Mouse (Mus musculus): Measurements from ENCODE around the gene Gm2832.
"Not testable (repeated sequence)": the region's sequence is repeated elsewhere in the genome, so short reads cannot be mapped to it uniquely, and the experiment has no call there.

Gm2832 gene

GRCm38 (mm10) chr14:41278505-41278904 lies at the start of gene Gm2832:
Gene Gm2832, plus strand, starts transcription at chr14:41278805.
- not testable (repeated sequence) for DNase-seq (ENCODE audit: low spot score)

GRCm38 (mm10) chr14:41263296-41263695 lies 15.3 kb upstream of the Gm2832 start:
- DNase-seq (ENCODE audit: low spot score), result peak; percentile 81

GRCm38 (mm10) chr14:41263853-41264755 lies 14.5 kb upstream of the Gm2832 start:
- peak; percentile 59 for DNase-seq (ENCODE audit: low spot score)

- DNase-seq (ENCODE audit: low spot score), result peak; percentile 78
These were observed 13.6 kb upstream of the Gm2832 start for GRCm38 (mm10) chr14:41264756-41265566.

GRCm38 (mm10) chr14:41285965-41286364 lies 7.4 kb downstream of the Gm2832 start:
- not testable (repeated sequence) for DNase-seq (ENCODE audit: low spot score)
